Mouse (Mus musculus): Measurements from ENCODE around the gene A4galt. TPM values are rescaled to one million over a fixed set of nuclear protein-coding genes. Genes with fewer than 3 reads are reported as not detected.

A4galt gene
- polyA plus RNA-seq, 2 experiments: 0.07 to 0.08 TPM

GRCm38 (mm10) chr15:83292261-83293056 lies 40.9 kb upstream of the A4galt start:
- H3K9me3 ChIP-seq (ENCODE audit: control insufficient read depth, low read length): no peaks in the 10 kb centered on the region
- no peak for ATAC-seq (ENCODE audit: insufficient read depth)
- no peak overlapping the region for H3K9ac ChIP-seq (replicated peaks)
- H3K27ac ChIP-seq: no peak overlapping the region
- no peaks in the 10 kb centered on the region for H3K36me3 ChIP-seq (replicated peaks; ENCODE audit: control insufficient read depth, insufficient read depth, low read depth)
- 63% methylated on average over 13 of the region's 13 CpGs for WGBS (ENCODE audit: insufficient replicate concordance)
- peaks cover 0 to 6% of the 10 kb centered on the region in 2 experiments; a peak in 1 of 4 replicates for H3K4me1 ChIP-seq (replicated peaks; ENCODE audit: control insufficient read depth in 2 of 2, insufficient read depth in 2 of 2, low read length in 1 of 2)
- TF ChIP-seq EP300 (IDR thresholded peaks at IDR 0.05; ENCODE audit: low read depth) (no peak), CTCF (IDR thresholded peaks at IDR 0.05; ENCODE audit: low read depth) (no peak)
- H3K4me2 ChIP-seq (ENCODE audit: low read depth): no peak overlapping the region
- no peak for DNase-seq (ENCODE audit: low read depth in 3 of 3, low spot score in 3 of 3)
- no peaks in the 10 kb centered on the region for H3K27me3 ChIP-seq (ENCODE audit: control insufficient read depth, insufficient read depth, low read length)
- H3K4me3 ChIP-seq (ENCODE audit: insufficient read depth in 1 of 2, low read depth in 2 of 2, low read length in 2 of 2): no peak overlapping the region

- Histone ChIP-seq H3K4me1 (replicated peaks; ENCODE audit: control insufficient read depth in 2 of 2, insufficient read depth in 2 of 2, low read length in 1 of 2) (peaks cover 0 to 6% of the 10 kb centered on the region in 2 experiments; a peak in 1 of 4 replicates), H3K4me2 (ENCODE audit: low read depth) (no peak overlapping the region), H3K9ac (replicated peaks) (no peak overlapping the region), H3K36me3 (replicated peaks; ENCODE audit: control insufficient read depth, insufficient read depth, low read depth) (no peaks in the 10 kb centered on the region), H3K4me3 (ENCODE audit: insufficient read depth in 1 of 2, low read depth in 2 of 2, low read length in 2 of 2) (no peak overlapping the region), H3K27me3 (ENCODE audit: control insufficient read depth, insufficient read depth, low read length) (no peaks in the 10 kb centered on the region), H3K27ac (no peak overlapping the region), H3K9me3 (ENCODE audit: control insufficient read depth, low read length) (no peaks in the 10 kb centered on the region)
- ATAC-seq (ENCODE audit: insufficient read depth) (no peak), DNase-seq (ENCODE audit: low read depth in 3 of 3, low spot score in 3 of 3) (no peak)
- 50% methylated on average over 2 of the region's 2 CpGs for WGBS (ENCODE audit: insufficient replicate concordance)
- TF ChIP-seq EP300 (IDR thresholded peaks at IDR 0.05; ENCODE audit: low read depth): no peak
- TF ChIP-seq CTCF (IDR thresholded peaks at IDR 0.05; ENCODE audit: low read depth): no peak
Observed at GRCm38 (mm10) chr15:83290899-83291298, 39.3 kb upstream of the A4galt start.

- Histone ChIP-seq H3K9me3 (ENCODE audit: control insufficient read depth, low read length) (no peaks in the 10 kb centered on the region), H3K36me3 (replicated peaks; ENCODE audit: control insufficient read depth, insufficient read depth, low read depth) (no peaks in the 10 kb centered on the region), H3K27ac (no peak overlapping the region), H3K4me3 (ENCODE audit: insufficient read depth in 1 of 2, low read depth in 2 of 2, low read length in 2 of 2) (no peak overlapping the region), H3K4me1 (replicated peaks; ENCODE audit: control insufficient read depth in 2 of 2, insufficient read depth in 2 of 2, low read length in 1 of 2) (no peaks in the 10 kb centered on the region), H3K4me2 (ENCODE audit: low read depth) (no peak overlapping the region), H3K27me3 (ENCODE audit: control insufficient read depth, insufficient read depth, low read length) (no peaks in the 10 kb centered on the region), H3K9ac (replicated peaks) (no peak overlapping the region)
- no peak for TF ChIP-seq CTCF (IDR thresholded peaks at IDR 0.05; ENCODE audit: low read depth)
- no peak for ATAC-seq (ENCODE audit: insufficient read depth)
- WGBS (ENCODE audit: insufficient replicate concordance): 59% methylated on average over 8 of the region's 8 CpGs
- no peak for DNase-seq (ENCODE audit: low read depth in 3 of 3, low spot score in 3 of 3)
Observed at GRCm38 (mm10) chr15:83284828-83285227, 33.3 kb upstream of the A4galt start.

- no peak overlapping the region for H3K9ac ChIP-seq (replicated peaks)
- WGBS (ENCODE audit: insufficient replicate concordance): 48% methylated on average over 5 of the region's 5 CpGs
Observed at GRCm38 (mm10) chr15:83282397-83282796, 30.8 kb upstream of the A4galt start.

GRCm38 (mm10) chr15:83281303-83281702 lies 29.7 kb upstream of the A4galt start:
- no peaks in the 10 kb centered on the region for H3K9me3 ChIP-seq (ENCODE audit: control insufficient read depth, low read length)
- no peaks in the 10 kb centered on the region for H3K27me3 ChIP-seq (ENCODE audit: control insufficient read depth, insufficient read depth, low read length)
- no peaks in the 10 kb centered on the region for H3K36me3 ChIP-seq (replicated peaks; ENCODE audit: control insufficient read depth, insufficient read depth, low read depth)
- no peaks in the 10 kb centered on the region for H3K4me1 ChIP-seq (replicated peaks; ENCODE audit: control insufficient read depth in 2 of 2, insufficient read depth in 2 of 2, low read length in 1 of 2)
- no peak overlapping the region for H3K4me3 ChIP-seq (ENCODE audit: insufficient read depth in 1 of 2, low read depth in 2 of 2, low read length in 2 of 2)
- H3K4me2 ChIP-seq (ENCODE audit: low read depth): no peak overlapping the region
- TF ChIP-seq EP300 (IDR thresholded peaks at IDR 0.05; ENCODE audit: low read depth): no peak
- TF ChIP-seq CTCF (IDR thresholded peaks at IDR 0.05; ENCODE audit: low read depth): no peak
- H3K9ac ChIP-seq (replicated peaks): no peak overlapping the region
- DNase-seq (ENCODE audit: low read depth in 3 of 3, low spot score in 3 of 3) (no peak), ATAC-seq (ENCODE audit: insufficient read depth) (no peak)
- H3K27ac ChIP-seq: no peak overlapping the region
- WGBS (ENCODE audit: insufficient replicate concordance): 59% methylated on average over 11 of the region's 11 CpGs

More at GRCm38 (mm10) chr15:83282397-83282796, 30.8 kb upstream of the A4galt start:
- H3K27me3 ChIP-seq (ENCODE audit: control insufficient read depth, insufficient read depth, low read length): no peaks in the 10 kb centered on the region
- no peak overlapping the region for H3K4me3 ChIP-seq (ENCODE audit: insufficient read depth in 1 of 2, low read depth in 2 of 2, low read length in 2 of 2)
- no peaks in the 10 kb centered on the region for H3K9me3 ChIP-seq (ENCODE audit: control insufficient read depth, low read length)
- H3K4me2 ChIP-seq (ENCODE audit: low read depth): no peak overlapping the region
- no peak overlapping the region for H3K27ac ChIP-seq
- no peak for ATAC-seq (ENCODE audit: insufficient read depth)
- TF ChIP-seq CTCF (IDR thresholded peaks at IDR 0.05; ENCODE audit: low read depth) (no peak), EP300 (IDR thresholded peaks at IDR 0.05; ENCODE audit: low read depth) (no peak)
- H3K4me1 ChIP-seq (replicated peaks; ENCODE audit: control insufficient read depth in 2 of 2, insufficient read depth in 2 of 2, low read length in 1 of 2): no peaks in the 10 kb centered on the region
- no peak for DNase-seq (ENCODE audit: low read depth in 3 of 3, low spot score in 3 of 3)
- no peaks in the 10 kb centered on the region for H3K36me3 ChIP-seq (replicated peaks; ENCODE audit: control insufficient read depth, insufficient read depth, low read depth)

All from liver, embryonic 14.5 days (tissue).